Mouse (Mus musculus): Measurements from ENCODE around the gene Mettl5. TPM values are rescaled to one million over a fixed set of nuclear protein-coding genes. Genes with fewer than 3 reads are reported as not detected.

Mettl5 gene
- polyA plus RNA-seq, 1 experiment from 2014 or later: 38.5 TPM

- Histone ChIP-seq H3K36me3 (replicated peaks) (no peaks in the 10 kb centered on the region), H3K27me3 (no peaks in the 10 kb centered on the region), H3K9me3 (no peaks in the 10 kb centered on the region), H3K4me1 (no peaks in the 10 kb centered on the region), H3K4me3 (replicated peaks) (no peak overlapping the region), H3K9ac (no peak overlapping the region), H3K27ac (no peak overlapping the region), H3K4me2 (no peak overlapping the region)
- no peak for ATAC-seq (ENCODE audit: low FRiP score)
- WGBS: 74% methylated on average over 6 of the region's 6 CpGs
Measured at GRCm38 (mm10) chr2:69849215-69849614, 36.2 kb downstream of the Mettl5 start.

GRCm38 (mm10) chr2:69840261-69840660, 45.2 kb downstream of the Mettl5 start:
- H3K9me3 ChIP-seq: no peaks in the 10 kb centered on the region
- WGBS: 30% methylated on average over 6 of the region's 6 CpGs
- no peak overlapping the region for H3K4me2 ChIP-seq
- peaks cover 3% of the 10 kb centered on the region; the same call in 1 of the 2 replicates for H3K4me1 ChIP-seq
- H3K4me3 ChIP-seq (replicated peaks): no peak overlapping the region
- peaks cover 6% of the 10 kb centered on the region; the same call in 1 of the 2 replicates for H3K36me3 ChIP-seq (replicated peaks)
- H3K9ac ChIP-seq: no peak overlapping the region
- no peak overlapping the region for H3K27ac ChIP-seq
- no peaks in the 10 kb centered on the region for H3K27me3 ChIP-seq
- ATAC-seq (ENCODE audit: low FRiP score): no peak

- peaks cover 3% of the 10 kb centered on the region; the same call in 1 of the 2 replicates for H3K4me1 ChIP-seq
- H3K9ac ChIP-seq: no peak overlapping the region
Measured at GRCm38 (mm10) chr2:69838707-69839106, 46.7 kb downstream of the Mettl5 start.

GRCm38 (mm10) chr2:69837996-69838395, 47.4 kb downstream of the Mettl5 start:
- no peak overlapping the region for H3K9ac ChIP-seq
- H3K9me3 ChIP-seq: no peaks in the 10 kb centered on the region
- peaks cover 3% of the 10 kb centered on the region; the same call in 1 of the 2 replicates for H3K4me1 ChIP-seq
- no peak overlapping the region for H3K4me3 ChIP-seq (replicated peaks)
- no peak overlapping the region for H3K27ac ChIP-seq
- no peak for ATAC-seq (ENCODE audit: low FRiP score)
- H3K36me3 ChIP-seq (replicated peaks): peaks cover 26% of the 10 kb centered on the region
- no peak overlapping the region for H3K4me2 ChIP-seq
- 43% methylated on average over 3 of the region's 3 CpGs for WGBS
- H3K27me3 ChIP-seq: no peaks in the 10 kb centered on the region

More at GRCm38 (mm10) chr2:69838707-69839106, 46.7 kb downstream of the Mettl5 start:
- H3K27ac ChIP-seq: no peak overlapping the region
- peaks cover 18% of the 10 kb centered on the region for H3K36me3 ChIP-seq (replicated peaks)
- H3K4me3 ChIP-seq (replicated peaks): no peak overlapping the region
- ATAC-seq (ENCODE audit: low FRiP score): no peak
- H3K9me3 ChIP-seq: no peaks in the 10 kb centered on the region
- no peaks in the 10 kb centered on the region for H3K27me3 ChIP-seq
- H3K4me2 ChIP-seq: no peak overlapping the region

- H3K4me1 ChIP-seq: peaks cover 3% of the 10 kb centered on the region; the same call in 1 of the 2 replicates
- 65% methylated on average over 7 of the region's 7 CpGs for WGBS
- H3K4me3 ChIP-seq (replicated peaks): no peak overlapping the region
- H3K27me3 ChIP-seq: no peaks in the 10 kb centered on the region
- H3K27ac ChIP-seq: no peak overlapping the region
- H3K36me3 ChIP-seq (replicated peaks): peaks cover 31% of the 10 kb centered on the region
- H3K4me2 ChIP-seq: no peak overlapping the region
- H3K9ac ChIP-seq: no peak overlapping the region
- H3K9me3 ChIP-seq: no peaks in the 10 kb centered on the region
- ATAC-seq (ENCODE audit: low FRiP score): peak; percentile 39; the same call in 1 of the 2 replicates
Measured at GRCm38 (mm10) chr2:69837244-69837967, 48.0 kb downstream of the Mettl5 start.

GRCm38 (mm10) chr2:69830116-69830515, 55.3 kb downstream of the Mettl5 start:
- peaks cover 16% of the 10 kb centered on the region for H3K4me1 ChIP-seq
- H3K36me3 ChIP-seq (replicated peaks): peaks cover 55% of the 10 kb centered on the region
- WGBS: 91% methylated on average over 8 of the region's 8 CpGs
- no peak overlapping the region for H3K9ac ChIP-seq
- no peaks in the 10 kb centered on the region for H3K27me3 ChIP-seq
- no peak overlapping the region for H3K27ac ChIP-seq
- no peak overlapping the region for H3K4me3 ChIP-seq (replicated peaks)
- no peak overlapping the region for H3K4me2 ChIP-seq
- no peak for ATAC-seq (ENCODE audit: low FRiP score)
- H3K9me3 ChIP-seq: no peaks in the 10 kb centered on the region

GRCm38 (mm10) chr2:69829680-69830079, 55.7 kb downstream of the Mettl5 start:
- Histone ChIP-seq H3K4me3 (replicated peaks) (no peak overlapping the region), H3K9me3 (no peaks in the 10 kb centered on the region), H3K9ac (no peak overlapping the region), H3K27me3 (no peaks in the 10 kb centered on the region), H3K4me2 (no peak overlapping the region), H3K4me1 (peaks cover 17% of the 10 kb centered on the region), H3K27ac (no peak overlapping the region), H3K36me3 (replicated peaks) (peaks cover 55% of the 10 kb centered on the region)
- ATAC-seq (ENCODE audit: low FRiP score): no peak
- WGBS: 92% methylated on average over 2 of the region's 2 CpGs

- 53% methylated on average over 7 of the region's 7 CpGs for WGBS
- ATAC-seq (ENCODE audit: low FRiP score): no peak
- H3K27ac ChIP-seq: no peak overlapping the region
Measured at GRCm38 (mm10) chr2:69828031-69828430, 57.4 kb downstream of the Mettl5 start.

GRCm38 (mm10) chr2:69826380-69826779, 59.0 kb downstream of the Mettl5 start:
- H3K9me3 ChIP-seq: no peaks in the 10 kb centered on the region
- H3K27me3 ChIP-seq: no peaks in the 10 kb centered on the region
- 74% methylated on average over 2 of the region's 2 CpGs for whole genome bisulfite sequencing
- H3K4me2 ChIP-seq: no peak overlapping the region
- ATAC-seq (ENCODE audit: low FRiP score): no peak
- no peak overlapping the region for H3K9ac ChIP-seq
- H3K36me3 ChIP-seq (replicated peaks): peaks cover 34% of the 10 kb centered on the region
- peak overlapping the region; percentile 5; the same call in 1 of the 2 replicates for H3K27ac ChIP-seq
- peaks cover 39% of the 10 kb centered on the region for H3K4me1 ChIP-seq
- H3K4me3 ChIP-seq (replicated peaks): no peak overlapping the region

More at GRCm38 (mm10) chr2:69828031-69828430, 57.4 kb downstream of the Mettl5 start:
- no peak overlapping the region for H3K9ac ChIP-seq
- H3K9me3 ChIP-seq: no peaks in the 10 kb centered on the region
- peaks cover 30% of the 10 kb centered on the region for H3K4me1 ChIP-seq
- no peak overlapping the region for H3K4me2 ChIP-seq
- no peaks in the 10 kb centered on the region for H3K27me3 ChIP-seq
- H3K4me3 ChIP-seq (replicated peaks): no peak overlapping the region
- peaks cover 43% of the 10 kb centered on the region for H3K36me3 ChIP-seq (replicated peaks)

GRCm38 (mm10) chr2:69825898-69826297, 59.5 kb downstream of the Mettl5 start:
- ATAC-seq (ENCODE audit: low FRiP score): no peak
- peaks cover 29% of the 10 kb centered on the region for H3K36me3 ChIP-seq (replicated peaks)
- WGBS: 84% methylated on average over 10 of the region's 10 CpGs
- no peak overlapping the region for H3K4me3 ChIP-seq (replicated peaks)
- H3K9me3 ChIP-seq: no peaks in the 10 kb centered on the region
- peaks cover 39% of the 10 kb centered on the region for H3K4me1 ChIP-seq
- no peak overlapping the region for H3K9ac ChIP-seq
- H3K27me3 ChIP-seq: no peaks in the 10 kb centered on the region
- no peak overlapping the region for H3K4me2 ChIP-seq
- no peak overlapping the region for H3K27ac ChIP-seq

GRCm38 (mm10) chr2:69823129-69823677, 62.2 kb downstream of the Mettl5 start:
- H3K4me3 ChIP-seq (replicated peaks): peak overlapping the region; percentile 91
- H3K9me3 ChIP-seq: no peaks in the 10 kb centered on the region
- WGBS: 1% methylated on average over 44 of the region's 45 CpGs
- H3K27me3 ChIP-seq: no peaks in the 10 kb centered on the region
- peak overlapping the region; percentile 97 for H3K9ac ChIP-seq
- H3K4me1 ChIP-seq: peaks cover 38% of the 10 kb centered on the region
- H3K4me2 ChIP-seq: peak overlapping the region; percentile 84
- peak; percentile 87 for ATAC-seq (ENCODE audit: low FRiP score)
- peaks cover 8% of the 10 kb centered on the region for H3K36me3 ChIP-seq (replicated peaks)
- H3K27ac ChIP-seq: peak overlapping the region; percentile 96

GRCm38 (mm10) chr2:69822361-69823128, 62.9 kb downstream of the Mettl5 start:
- peak overlapping the region; percentile 91 for H3K4me3 ChIP-seq (replicated peaks)
- peaks cover 34% of the 10 kb centered on the region for H3K4me1 ChIP-seq
- whole genome bisulfite sequencing: under 1% methylated on average over 74 of the region's 80 CpGs
- peak overlapping the region; percentile 97 for H3K9ac ChIP-seq
- H3K27ac ChIP-seq: peak overlapping the region; percentile 96
- ATAC-seq (ENCODE audit: low FRiP score): peak; percentile 85
- no peaks in the 10 kb centered on the region for H3K27me3 ChIP-seq
- peak overlapping the region; percentile 84 for H3K4me2 ChIP-seq
- no peaks in the 10 kb centered on the region for H3K9me3 ChIP-seq
- peaks cover 7% of the 10 kb centered on the region for H3K36me3 ChIP-seq (replicated peaks)
